Mouse (Mus musculus): ENCODE results near the gene Zswim3. TPM values are rescaled to one million over a fixed set of nuclear protein-coding genes. Genes with fewer than 3 reads are reported as not detected.

Gene Zswim3
- polyA plus RNA-seq, 1 experiment from 2014 or later = 5.3 TPM

GRCm38 (mm10) chr2:164773229-164773988 is 31.5 kb upstream of the Zswim3 start:
- WGBS = 74% methylated on average over 14 of the region's 14 CpGs
- H3K9me3 ChIP-seq (ENCODE audit: low read length) = no peaks in the 10 kb centered on the region
- no peak for DNase-seq (ENCODE audit: low spot score)
- no peak overlapping the region for H3K4me3 ChIP-seq (ENCODE audit: low read depth, low read length)
- no peaks in the 10 kb centered on the region for H3K36me3 ChIP-seq (ENCODE audit: insufficient read depth, low read length)
- no peak overlapping the region for H3K4me2 ChIP-seq (replicated peaks; ENCODE audit: low read depth, low read length)
- H3K9ac ChIP-seq (replicated peaks; ENCODE audit: low read depth) = no peak overlapping the region
- no peaks in the 10 kb centered on the region for H3K27me3 ChIP-seq (replicated peaks; ENCODE audit: insufficient read depth, low read length)
- H3K27ac ChIP-seq (ENCODE audit: low read length) = no peak overlapping the region
- H3K4me1 ChIP-seq (ENCODE audit: insufficient read depth, low read depth, low read length) = peaks cover 8% of the 10 kb centered on the region
- ATAC-seq = no peak
- TF ChIP-seq CTCF (IDR thresholded peaks at IDR 0.05) (no peak), EP300 (IDR thresholded peaks at IDR 0.05) (no peak)

GRCm38 (mm10) chr2:164773989-164774364 is 30.9 kb upstream of the Zswim3 start:
- no peaks in the 10 kb centered on the region for H3K27me3 ChIP-seq (replicated peaks; ENCODE audit: insufficient read depth, low read length)
- H3K4me3 ChIP-seq (ENCODE audit: low read depth, low read length) = no peak overlapping the region
- H3K9me3 ChIP-seq (ENCODE audit: low read length) = no peaks in the 10 kb centered on the region
- no peak overlapping the region for H3K9ac ChIP-seq (replicated peaks; ENCODE audit: low read depth)
- no peak overlapping the region for H3K27ac ChIP-seq (ENCODE audit: low read length)
- ATAC-seq = no peak
- no peaks in the 10 kb centered on the region for H3K36me3 ChIP-seq (ENCODE audit: insufficient read depth, low read length)
- H3K4me1 ChIP-seq (ENCODE audit: insufficient read depth, low read depth, low read length) = peaks cover 8% of the 10 kb centered on the region
- no peak overlapping the region for H3K4me2 ChIP-seq (replicated peaks; ENCODE audit: low read depth, low read length)
- WGBS = 67% methylated on average over 5 of the region's 5 CpGs
- TF ChIP-seq EP300 (IDR thresholded peaks at IDR 0.05) = peak; percentile 53
- no peak for TF ChIP-seq CTCF (IDR thresholded peaks at IDR 0.05)
- DNase-seq (ENCODE audit: low spot score) = no peak

- H3K4me3 ChIP-seq (ENCODE audit: low read depth, low read length) = no peak overlapping the region
- DNase-seq (ENCODE audit: low spot score) = no peak
- no peak for ATAC-seq
- no peak overlapping the region for H3K27ac ChIP-seq (ENCODE audit: low read length)
- TF ChIP-seq CTCF (IDR thresholded peaks at IDR 0.05) = no peak
- TF ChIP-seq EP300 (IDR thresholded peaks at IDR 0.05) = no peak
- no peaks in the 10 kb centered on the region for H3K4me1 ChIP-seq (ENCODE audit: insufficient read depth, low read depth, low read length)
- 69% methylated on average over 6 of the region's 6 CpGs for WGBS
- H3K9ac ChIP-seq (replicated peaks; ENCODE audit: low read depth) = no peak overlapping the region
- no peaks in the 10 kb centered on the region for H3K27me3 ChIP-seq (replicated peaks; ENCODE audit: insufficient read depth, low read length)
- no peak overlapping the region for H3K4me2 ChIP-seq (replicated peaks; ENCODE audit: low read depth, low read length)
- no peaks in the 10 kb centered on the region for H3K36me3 ChIP-seq (ENCODE audit: insufficient read depth, low read length)
- no peaks in the 10 kb centered on the region for H3K9me3 ChIP-seq (ENCODE audit: low read length)
These were observed 28.8 kb upstream of the Zswim3 start for GRCm38 (mm10) chr2:164776130-164776529.

- Histone ChIP-seq H3K36me3 (ENCODE audit: insufficient read depth, low read length) (no peaks in the 10 kb centered on the region), H3K27ac (ENCODE audit: low read length) (no peak overlapping the region), H3K9me3 (ENCODE audit: low read length) (no peaks in the 10 kb centered on the region), H3K4me2 (replicated peaks; ENCODE audit: low read depth, low read length) (no peak overlapping the region), H3K4me3 (ENCODE audit: low read depth, low read length) (no peak overlapping the region), H3K9ac (replicated peaks; ENCODE audit: low read depth) (no peak overlapping the region), H3K4me1 (ENCODE audit: insufficient read depth, low read depth, low read length) (no peaks in the 10 kb centered on the region), H3K27me3 (replicated peaks; ENCODE audit: insufficient read depth, low read length) (no peaks in the 10 kb centered on the region)
- 67% methylated on average over 17 of the region's 17 CpGs for WGBS
- ATAC-seq (no peak), DNase-seq (ENCODE audit: low spot score) (no peak)
- no peak for TF ChIP-seq CTCF (IDR thresholded peaks at IDR 0.05)
These were observed 28.1 kb upstream of the Zswim3 start for GRCm38 (mm10) chr2:164776801-164777200.

GRCm38 (mm10) chr2:164777246-164778014 is 27.5 kb upstream of the Zswim3 start:
- WGBS = 78% methylated on average over 30 of the region's 30 CpGs
- no peaks in the 10 kb centered on the region for H3K9me3 ChIP-seq (ENCODE audit: low read length)
- no peak for TF ChIP-seq EP300 (IDR thresholded peaks at IDR 0.05)
- TF ChIP-seq CTCF (IDR thresholded peaks at IDR 0.05) = no peak
- no peak overlapping the region for H3K4me2 ChIP-seq (replicated peaks; ENCODE audit: low read depth, low read length)
- ATAC-seq = no peak
- no peaks in the 10 kb centered on the region for H3K36me3 ChIP-seq (ENCODE audit: insufficient read depth, low read length)
- no peak overlapping the region for H3K9ac ChIP-seq (replicated peaks; ENCODE audit: low read depth)
- no peak overlapping the region for H3K4me3 ChIP-seq (ENCODE audit: low read depth, low read length)
- no peak overlapping the region for H3K27ac ChIP-seq (ENCODE audit: low read length)
- no peaks in the 10 kb centered on the region for H3K27me3 ChIP-seq (replicated peaks; ENCODE audit: insufficient read depth, low read length)
- no peak for DNase-seq (ENCODE audit: low spot score)
- H3K4me1 ChIP-seq (ENCODE audit: insufficient read depth, low read depth, low read length) = no peaks in the 10 kb centered on the region

GRCm38 (mm10) chr2:164778015-164778287 is 26.9 kb upstream of the Zswim3 start:
- Histone ChIP-seq H3K27me3 (replicated peaks; ENCODE audit: insufficient read depth, low read length) (no peaks in the 10 kb centered on the region), H3K4me2 (replicated peaks; ENCODE audit: low read depth, low read length) (no peak overlapping the region), H3K9me3 (ENCODE audit: low read length) (no peaks in the 10 kb centered on the region), H3K36me3 (ENCODE audit: insufficient read depth, low read length) (no peaks in the 10 kb centered on the region), H3K4me1 (ENCODE audit: insufficient read depth, low read depth, low read length) (no peaks in the 10 kb centered on the region), H3K4me3 (ENCODE audit: low read depth, low read length) (no peak overlapping the region), H3K9ac (replicated peaks; ENCODE audit: low read depth) (no peak overlapping the region), H3K27ac (ENCODE audit: low read length) (no peak overlapping the region)
- TF ChIP-seq CTCF (IDR thresholded peaks at IDR 0.05) (no peak), EP300 (IDR thresholded peaks at IDR 0.05) (no peak)
- 87% methylated on average over 11 of the region's 11 CpGs for whole genome bisulfite sequencing
- ATAC-seq (no peak), DNase-seq (ENCODE audit: low spot score) (no peak)
